Mouse (Mus musculus) cerebellum, postnatal 14 days (tissue): ENCODE data around the gene Ptprg.
"Not testable (repeated sequence)": the region's sequence is repeated elsewhere in the genome, so short reads cannot be mapped to it uniquely, and the experiment has no call there.

Experiments used
- DNase-seq, 2 experiments: peaks; one replicate each; pipeline ENCODE4 v3.0.0; 2021; ENCODE audit warnings: mixed read lengths in 2 of 2

The Ptprg gene

GRCm38 (mm10) chr14:11902794-11903193 lies 349.5 kb downstream of the Ptprg start:
- DNase-seq: no peak

- DNase-seq: no peak
Measured at GRCm38 (mm10) chr14:11906130-11906675, 352.9 kb downstream of the Ptprg start.

DNA sequence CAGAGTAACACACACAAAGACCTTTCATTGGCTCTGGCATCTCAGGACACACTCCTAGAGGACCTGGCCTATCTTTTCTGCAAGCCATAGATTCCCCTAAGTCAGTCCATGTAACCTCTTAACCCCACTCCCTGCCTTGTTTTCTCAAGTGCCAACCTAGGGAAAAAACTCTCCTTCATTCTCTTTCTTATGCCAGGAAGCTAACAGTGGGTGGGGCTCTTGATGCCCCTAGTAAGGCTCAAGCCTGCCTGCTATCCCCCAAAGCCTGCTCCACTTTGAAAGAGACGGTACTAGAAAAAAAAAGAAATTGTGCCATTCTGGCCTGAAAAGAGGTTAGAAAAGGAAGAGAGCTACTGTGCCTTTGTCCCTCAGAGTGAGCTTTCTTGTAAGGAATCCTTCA lies 358.9 kb downstream of the Ptprg start:
- DNase-seq: no peak

GRCm38 (mm10) chr14:11917225-11917624 lies 363.9 kb downstream of the Ptprg start:
- DNase-seq: no peak

- no peak for DNase-seq
Measured at GRCm38 (mm10) chr14:11928545-11928944, 375.2 kb downstream of the Ptprg start.

DNA sequence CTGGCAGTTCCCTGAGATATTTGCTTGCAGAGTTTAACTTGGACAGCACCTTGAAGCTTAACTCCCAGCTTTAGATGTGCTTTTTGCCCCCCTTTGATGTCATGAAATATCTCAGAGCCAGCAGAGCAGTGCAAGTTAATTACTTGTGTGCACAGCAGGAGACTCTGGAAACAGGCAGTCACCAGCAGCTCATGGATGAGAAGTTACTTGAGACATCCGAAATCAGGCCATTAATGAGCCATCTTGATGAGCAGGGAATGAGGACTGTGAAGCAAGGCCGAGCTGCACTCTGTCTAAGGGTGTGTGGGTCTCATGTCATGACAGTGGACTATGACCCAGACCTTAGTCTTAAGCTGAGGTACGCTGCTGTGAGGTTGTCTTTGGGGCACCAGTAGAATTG lies 379.2 kb downstream of the Ptprg start:
- no peak for DNase-seq

DNA sequence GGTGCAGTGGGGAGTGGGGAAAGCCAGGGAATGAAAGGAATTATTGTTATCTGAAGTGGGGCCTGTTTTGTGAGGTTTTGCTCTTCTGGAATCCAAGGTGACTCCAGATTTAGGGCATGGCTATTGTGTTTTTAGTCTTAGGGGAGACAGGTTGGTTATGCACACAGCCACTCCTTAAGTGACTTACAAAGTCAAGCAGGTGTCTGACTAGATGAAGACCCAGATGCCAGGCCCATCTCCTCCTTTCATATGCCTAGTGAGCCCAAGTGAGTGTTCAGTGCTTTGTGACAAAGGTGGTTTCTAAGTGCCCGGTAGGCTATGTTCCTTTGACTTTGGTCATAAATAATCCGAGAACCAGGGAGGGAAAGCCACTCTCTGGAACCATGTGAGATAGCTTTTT lies 381.2 kb downstream of the Ptprg start:
- DNase-seq: no peak

GRCm38 (mm10) chr14:11935281-11935680 lies 381.9 kb downstream of the Ptprg start:
- DNase-seq: no peak

- DNase-seq: no peak
Measured at GRCm38 (mm10) chr14:11935698-11936097, 382.4 kb downstream of the Ptprg start.

DNA sequence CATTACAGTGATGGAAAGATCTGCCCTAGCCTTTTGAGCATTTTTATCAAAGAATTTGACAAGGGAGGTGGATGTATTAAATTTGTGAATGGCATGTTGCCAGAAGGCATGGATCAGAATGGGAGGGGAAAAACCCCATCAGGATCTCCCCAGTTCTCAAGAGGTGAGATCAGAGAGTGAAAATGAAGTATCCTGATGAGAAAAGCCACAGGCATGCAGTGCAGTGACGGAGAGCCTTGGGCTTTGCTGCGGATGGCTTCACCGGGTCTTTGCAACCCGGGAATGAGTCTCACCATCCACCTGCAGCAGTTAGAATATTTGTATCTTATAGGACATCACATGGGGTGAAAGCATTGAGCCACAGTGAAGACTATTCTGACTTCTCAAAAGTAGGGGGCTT lies 385.6 kb downstream of the Ptprg start:
- DNase-seq: no peak

DNA sequence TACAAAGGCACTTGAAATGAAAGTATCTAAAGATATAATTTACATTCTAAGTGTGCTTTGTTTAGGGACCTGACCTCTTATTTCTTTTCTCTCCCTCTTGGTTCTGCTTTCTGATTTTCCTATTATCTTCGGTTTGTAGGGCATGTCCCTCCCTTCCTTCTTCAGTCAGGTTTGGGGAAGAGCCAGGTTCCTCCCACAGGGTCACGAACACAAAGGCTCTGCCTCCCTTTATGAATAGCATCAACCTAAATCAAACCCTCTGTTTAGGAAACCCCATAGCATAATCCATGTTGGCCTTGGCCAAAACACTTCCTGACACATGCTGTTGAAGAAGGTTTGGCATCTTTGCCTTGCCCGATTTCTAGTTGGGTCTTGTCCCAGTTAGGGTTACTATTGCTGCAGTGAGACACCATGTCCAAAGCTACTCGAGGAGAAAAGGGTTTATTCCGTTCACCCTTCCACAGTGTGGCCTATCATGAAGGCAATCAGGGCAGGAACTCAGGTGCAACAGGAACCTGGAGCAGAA lies 388.7 kb downstream of the Ptprg start:
- peak in 1 of 2 experiments; percentile 13 for DNase-seq

DNA sequence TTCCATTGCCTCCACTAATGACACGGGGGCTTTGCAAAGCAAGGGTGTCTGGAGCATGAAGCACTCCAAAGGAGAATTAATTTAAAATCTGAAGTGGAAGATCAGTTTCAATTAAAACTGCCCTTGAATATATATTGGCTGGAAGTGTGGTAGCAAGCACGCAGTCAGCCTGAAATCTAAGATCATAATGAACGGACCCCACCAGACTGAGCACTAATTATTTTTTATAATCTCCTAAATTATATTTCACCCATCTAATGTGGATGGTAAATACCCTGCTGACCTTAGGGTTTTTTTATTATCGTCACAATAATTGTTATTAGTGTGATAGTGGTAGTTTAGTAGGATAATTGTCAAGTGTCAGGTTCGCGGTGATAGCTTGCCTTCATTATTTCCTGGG lies 397.0 kb downstream of the Ptprg start:
- DNase-seq: no peak

DNA sequence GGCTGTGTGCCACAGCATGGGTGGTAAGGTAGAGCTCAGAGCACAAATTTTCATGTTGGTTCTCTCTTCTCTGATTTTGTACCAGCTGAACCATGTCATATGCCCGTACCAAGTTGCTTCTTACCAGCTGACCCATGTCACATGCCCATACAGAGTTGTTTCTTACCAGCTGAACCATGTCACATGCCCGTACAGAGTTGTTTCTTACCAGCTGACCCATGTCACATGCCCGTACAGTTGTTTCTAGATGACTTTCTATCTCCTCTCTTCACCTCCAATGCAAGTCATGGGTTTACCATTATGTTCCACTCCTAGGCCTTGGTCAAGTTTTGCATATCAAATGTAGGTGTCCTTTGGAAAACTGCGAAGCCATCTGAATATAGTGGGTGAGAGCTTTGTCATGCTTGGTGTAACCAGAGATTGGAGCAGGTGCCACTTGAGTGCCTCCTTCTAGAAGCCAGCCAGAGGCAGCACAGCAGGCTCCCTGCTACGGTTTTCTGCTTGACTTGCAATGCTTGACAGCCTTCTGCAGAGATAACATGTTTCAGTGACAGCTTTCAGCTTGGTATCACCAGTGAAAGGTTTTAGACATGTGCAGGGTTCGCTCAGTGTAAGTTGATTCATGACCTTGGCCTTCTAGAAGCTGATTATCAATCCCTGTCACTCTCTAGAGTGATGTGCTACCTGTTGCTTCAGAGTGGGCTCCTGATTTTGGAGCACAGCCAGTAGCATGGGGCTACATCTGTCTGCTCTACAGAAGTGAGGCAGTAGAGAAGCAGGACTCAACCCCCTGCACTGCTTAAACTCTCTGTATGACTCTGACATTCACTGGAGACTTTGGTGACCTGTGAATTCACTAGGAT lies 401.9 kb downstream of the Ptprg start:
- no peak for DNase-seq

GRCm38 (mm10) chr14:11960269-11961121 lies 407.2 kb downstream of the Ptprg start:
- no peak for DNase-seq

GRCm38 (mm10) chr14:11962101-11962500 lies 408.8 kb downstream of the Ptprg start:
- no peak for DNase-seq

DNA sequence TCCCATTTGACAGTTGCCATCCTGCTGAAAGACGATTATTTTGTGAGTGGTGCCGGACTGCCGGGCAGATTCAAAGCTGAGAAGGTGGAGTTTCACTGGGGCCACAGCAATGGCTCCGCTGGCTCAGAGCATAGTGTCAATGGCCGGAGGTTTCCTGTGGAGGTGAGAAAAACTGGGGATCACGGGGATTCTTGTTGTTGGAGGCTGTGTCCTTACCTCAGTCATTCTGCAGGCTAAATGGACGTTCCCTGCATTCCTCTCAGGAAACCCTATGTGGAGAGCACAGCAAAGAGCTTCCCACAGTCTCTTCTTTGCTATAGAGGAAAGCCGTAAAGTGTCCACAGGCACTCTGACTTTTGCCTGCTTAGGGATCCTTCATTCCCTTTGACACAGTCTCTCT lies 409.2 kb downstream of the Ptprg start:
- no peak for DNase-seq

DNA sequence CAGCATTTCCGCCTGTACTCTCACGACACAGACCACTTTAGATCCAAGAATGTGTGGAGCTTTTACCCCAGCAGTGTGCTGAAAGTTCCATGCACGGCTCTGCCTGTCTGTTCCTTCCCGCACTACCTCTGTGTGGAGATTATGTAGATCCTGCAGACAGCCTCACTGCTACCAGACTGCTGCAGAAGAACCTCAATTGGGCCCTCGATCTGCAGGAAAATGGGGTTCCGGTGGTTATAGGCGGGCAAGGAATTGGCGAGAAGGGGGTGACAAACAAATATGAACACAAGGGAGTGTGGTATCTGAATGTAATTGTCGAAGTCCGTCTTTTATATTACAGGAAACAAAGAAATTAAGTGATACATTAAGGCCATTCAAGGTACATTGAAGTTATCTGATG lies 410.5 kb downstream of the Ptprg start:
- DNase-seq: no peak

DNA sequence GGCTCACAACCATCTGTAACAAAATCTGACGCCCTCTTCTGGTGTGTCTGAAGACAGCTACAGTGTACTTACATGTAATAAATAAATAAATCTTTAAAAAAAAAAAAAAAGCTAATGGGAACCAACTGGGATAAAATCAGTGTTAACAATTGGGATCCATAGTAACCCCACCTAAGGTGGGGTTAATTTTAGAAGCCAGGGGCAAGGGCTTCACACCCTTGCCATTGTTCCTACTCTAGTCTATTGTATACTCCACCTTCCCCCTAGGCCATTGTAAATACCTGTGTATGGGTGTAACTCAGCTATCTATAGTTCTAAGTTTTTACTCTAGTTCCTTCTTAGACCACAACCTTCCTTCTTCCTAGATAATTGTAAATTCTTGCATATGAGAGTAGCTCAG lies 411.0 kb downstream of the Ptprg start:
- not testable (repeated sequence) for DNase-seq

DNA sequence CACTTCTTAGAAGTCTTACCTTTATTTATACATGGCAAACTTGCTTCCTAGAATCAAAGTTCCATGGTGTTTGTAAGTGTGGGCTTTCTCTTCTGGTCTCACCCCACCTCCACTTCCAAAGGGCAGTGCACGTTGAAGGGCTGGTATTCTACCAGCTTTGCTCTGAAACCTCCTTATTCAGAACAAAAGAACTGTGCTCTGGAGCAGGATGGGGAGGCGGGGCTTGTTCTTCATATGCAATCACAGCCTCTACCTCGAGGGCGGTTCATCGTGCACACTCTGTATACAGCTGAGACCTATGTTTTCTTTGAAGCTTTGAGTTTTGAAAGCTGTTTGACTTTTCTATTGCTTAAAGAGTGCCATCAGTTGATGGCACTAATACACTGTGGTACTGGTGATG lies 412.5 kb downstream of the Ptprg start:
- no peak for DNase-seq

DNA sequence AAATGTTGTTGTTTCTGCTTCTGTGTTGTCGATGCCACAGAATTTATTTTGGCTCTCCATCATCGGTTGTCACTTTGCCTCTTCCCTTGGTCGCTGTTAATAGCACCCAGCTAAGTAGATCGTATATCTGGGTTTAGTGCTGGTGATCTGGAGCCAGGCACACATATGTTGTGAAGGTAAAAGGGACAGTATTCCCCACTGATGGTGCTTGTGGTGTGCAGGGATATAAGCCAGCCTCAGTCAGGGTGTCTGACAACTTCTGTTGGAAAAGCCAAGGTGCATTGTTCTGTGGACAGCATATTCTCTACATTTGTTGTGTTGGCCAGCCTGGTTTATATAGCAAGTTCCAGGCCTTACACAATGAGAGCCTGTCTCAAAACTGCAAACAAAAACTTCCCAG lies 428.4 kb downstream of the Ptprg start:
- DNase-seq: no peak

DNA sequence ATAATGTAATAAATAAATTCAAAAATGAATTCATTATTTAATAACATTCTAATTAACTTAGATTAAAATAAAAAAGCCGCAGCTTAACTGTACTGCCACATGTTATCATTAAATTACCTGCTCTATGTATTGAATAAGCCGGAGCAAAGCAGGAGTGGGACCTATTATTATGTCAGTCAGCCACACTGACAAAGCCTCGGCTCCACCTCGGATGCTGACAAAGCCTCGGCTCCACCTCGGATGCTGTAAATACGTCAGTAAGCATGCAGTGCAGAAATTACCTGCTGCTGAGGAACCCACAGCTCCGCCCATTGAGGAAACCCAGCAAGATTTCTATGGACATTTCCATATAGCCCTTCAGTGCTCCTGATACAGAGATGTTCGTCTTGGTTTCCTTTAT lies 429.7 kb downstream of the Ptprg start:
- DNase-seq: no peak

DNA sequence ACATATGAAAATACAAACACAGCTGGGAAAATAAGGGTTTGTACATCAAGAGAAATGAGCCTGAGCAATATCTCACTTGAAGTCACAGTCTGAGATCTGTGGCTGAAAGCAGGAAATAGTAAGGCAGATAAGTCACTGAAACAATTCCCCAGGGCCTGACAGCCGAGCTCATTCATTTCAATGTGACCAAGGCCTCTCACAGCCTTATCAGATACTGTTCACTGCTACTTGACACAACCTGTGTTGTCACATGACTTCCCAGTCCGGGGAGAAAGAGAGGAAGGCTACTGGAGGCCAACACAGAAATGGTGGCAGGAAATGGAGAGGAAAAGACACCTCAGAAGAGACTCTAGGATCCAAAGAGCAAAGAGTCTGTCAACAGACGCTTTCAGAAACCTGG lies 430.8 kb downstream of the Ptprg start:
- no peak for DNase-seq

- no peak for DNase-seq
Measured at GRCm38 (mm10) chr14:11988975-11989374, 435.6 kb downstream of the Ptprg start.
